Mouse (Mus musculus): ENCODE measurements around the gene Spg11.
"Not testable (repeated sequence)": the region's sequence is repeated elsewhere in the genome, so short reads cannot be mapped to it uniquely, and the experiment has no call there.

Spg11 gene

DNA sequence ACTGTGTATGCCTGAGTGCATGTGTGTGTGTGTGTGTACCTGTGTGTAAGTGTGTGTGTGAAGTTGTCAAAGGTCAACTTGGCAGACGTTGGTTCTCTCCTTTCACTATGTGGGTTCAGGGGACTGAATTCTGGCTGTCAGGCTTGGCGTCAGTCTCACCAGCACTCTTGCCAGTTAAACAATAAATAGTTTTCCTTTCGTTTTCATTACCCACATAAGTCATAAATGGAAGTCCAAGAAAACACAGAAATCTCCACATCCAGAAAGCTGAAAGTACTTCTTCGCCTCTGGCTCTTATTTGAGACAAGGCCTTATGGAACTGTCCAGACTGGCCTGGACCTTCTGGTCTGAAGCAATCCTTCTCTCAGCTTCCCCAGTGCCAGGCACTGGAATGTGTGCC is 27.6 kb upstream of the Spg11 start:
- no peak for DNase-seq (ENCODE audit: low spot score)

DNA sequence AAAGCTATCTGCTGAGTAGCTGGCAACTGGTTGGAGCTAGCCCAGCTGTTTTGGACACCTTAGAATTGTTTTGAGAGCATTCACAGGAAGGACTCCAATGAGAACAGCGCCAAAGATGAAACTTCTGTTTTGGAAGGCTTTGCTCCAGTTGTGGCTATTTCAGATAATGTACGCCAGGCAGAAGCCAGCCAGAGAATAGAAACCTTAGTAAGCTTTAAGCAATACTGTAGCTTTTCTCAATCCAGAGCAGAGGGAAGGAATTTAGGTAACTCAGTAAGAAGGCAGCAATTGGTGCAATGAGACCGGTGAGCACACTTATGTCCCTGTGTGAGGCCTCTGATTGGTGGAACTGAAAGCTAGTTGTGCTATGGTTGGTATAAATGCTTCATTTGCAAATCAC is 24.9 kb upstream of the Spg11 start:
- no peak for DNase-seq (ENCODE audit: low spot score)

DNA sequence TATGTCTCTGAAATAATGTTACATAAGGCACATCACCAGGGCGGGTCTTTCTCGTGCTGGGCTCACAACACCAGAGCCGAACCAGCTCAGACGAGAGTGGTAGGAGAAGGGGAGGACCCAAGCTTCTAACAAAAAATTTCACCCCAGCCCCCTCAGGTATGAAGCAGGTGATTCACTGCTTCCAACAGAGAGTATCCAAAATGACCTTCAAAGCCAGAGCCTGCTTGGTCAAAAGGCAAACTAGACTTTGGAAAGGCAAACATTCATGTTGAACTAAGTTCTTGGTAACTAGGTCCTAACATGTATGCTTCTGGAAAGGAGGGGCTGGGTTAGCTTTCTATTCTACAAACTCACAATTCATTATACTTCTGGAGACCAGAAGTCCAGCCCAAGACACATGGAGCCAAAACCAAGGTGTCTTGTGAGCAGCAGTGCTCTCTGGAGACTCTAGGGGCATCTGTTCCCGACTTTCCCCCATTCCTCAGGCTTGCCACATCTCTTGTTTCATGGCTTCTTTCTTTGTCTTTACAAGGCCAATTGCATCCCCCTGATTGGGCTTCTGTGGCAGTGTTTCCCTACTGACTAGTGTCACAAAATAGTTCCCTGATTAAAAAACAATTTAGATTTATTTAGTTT is 23.3 kb upstream of the Spg11 start:
- no peak for DNase-seq (ENCODE audit: low spot score)

DNA sequence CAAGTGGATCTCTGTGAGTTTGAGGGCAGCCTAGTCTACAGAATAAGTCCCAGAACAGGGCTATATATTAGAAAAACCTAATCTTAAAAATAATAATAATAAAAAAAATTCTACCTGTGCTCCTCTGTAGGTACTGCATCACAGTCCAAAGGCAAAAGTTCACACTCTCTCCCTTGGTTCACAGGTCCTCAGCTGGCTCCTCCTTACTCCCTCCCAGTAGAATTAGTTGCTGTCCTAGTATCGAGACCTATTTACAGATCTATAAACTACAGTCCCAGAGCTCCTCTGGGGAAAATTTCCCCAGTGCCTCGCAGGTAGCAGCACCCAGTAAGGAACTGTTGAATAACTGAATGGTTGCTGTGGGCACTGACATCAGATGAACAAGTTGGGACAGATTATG is 22.6 kb upstream of the Spg11 start:
- no peak for DNase-seq (ENCODE audit: low spot score)

DNA sequence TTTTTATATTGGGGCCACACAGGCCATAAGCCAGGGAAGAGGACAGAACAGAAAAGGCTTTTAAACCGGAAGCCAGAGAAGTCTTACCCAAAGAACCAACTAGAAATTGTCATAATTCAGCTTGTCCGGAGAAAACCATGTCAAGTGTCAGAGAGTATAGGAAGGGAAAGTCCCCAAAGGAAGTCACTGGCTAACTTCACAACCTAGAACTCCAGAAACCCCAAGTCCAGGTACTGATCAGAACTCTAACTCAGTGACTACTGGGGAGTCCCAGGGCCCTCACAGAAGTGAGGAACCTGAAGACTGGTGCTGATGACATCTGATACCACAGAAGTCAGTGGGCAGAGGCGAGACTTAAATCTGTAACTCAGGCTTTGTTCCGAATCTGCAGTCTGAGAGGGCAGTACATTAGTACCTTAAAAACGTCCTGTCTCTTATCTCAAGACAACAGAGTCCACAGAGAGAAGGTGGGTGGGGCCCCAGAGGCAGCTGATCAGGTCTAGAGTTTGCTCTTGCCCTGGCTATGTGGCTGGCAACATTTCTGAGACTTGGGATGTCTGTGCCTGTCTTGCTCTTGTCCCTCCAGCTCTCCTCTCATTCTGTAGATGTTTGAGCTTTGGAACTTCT is 19.8 kb upstream of the Spg11 start:
- peak; percentile 84 for DNase-seq (ENCODE audit: low spot score)

DNA sequence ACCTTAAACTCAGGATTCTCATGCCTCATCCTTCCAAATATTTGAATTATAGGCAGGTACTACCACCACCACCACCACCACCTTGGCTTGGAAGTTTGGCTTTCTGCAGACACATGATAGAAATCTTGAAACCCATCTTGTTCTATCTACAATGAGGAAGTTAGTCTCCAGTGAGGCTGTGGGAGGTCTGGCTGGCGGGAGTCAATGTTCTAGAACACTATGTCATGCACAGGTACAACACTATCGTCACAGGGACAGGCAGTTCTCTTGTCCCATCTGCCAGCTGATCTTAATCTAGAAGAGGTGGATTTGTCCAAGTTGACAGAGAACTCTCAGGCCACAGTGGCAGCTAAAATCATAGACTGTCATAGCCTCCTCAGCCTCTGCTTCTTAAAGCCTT is 14.4 kb upstream of the Spg11 start:
- no peak for DNase-seq (ENCODE audit: low spot score)

DNA sequence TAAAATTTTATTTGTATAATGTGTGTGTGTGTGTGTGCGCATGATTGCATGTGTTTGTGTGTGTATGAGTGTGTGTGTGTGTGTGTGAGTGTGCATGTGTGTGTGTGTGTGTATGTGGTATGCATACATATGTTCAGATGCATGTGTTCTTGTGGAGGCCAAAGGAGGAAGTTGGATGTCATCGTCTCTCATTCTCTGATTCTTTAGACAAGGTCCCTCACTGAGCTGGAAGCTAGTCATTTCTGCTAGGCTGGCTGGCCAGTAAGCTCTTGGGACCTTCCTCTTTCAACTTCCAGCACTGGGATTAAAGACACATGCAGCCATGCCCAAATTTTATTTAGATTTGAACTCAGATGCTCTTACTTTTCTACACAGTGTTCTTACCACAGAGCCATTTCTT is 13.9 kb upstream of the Spg11 start:
- DNase-seq (ENCODE audit: low spot score) = no peak

DNA sequence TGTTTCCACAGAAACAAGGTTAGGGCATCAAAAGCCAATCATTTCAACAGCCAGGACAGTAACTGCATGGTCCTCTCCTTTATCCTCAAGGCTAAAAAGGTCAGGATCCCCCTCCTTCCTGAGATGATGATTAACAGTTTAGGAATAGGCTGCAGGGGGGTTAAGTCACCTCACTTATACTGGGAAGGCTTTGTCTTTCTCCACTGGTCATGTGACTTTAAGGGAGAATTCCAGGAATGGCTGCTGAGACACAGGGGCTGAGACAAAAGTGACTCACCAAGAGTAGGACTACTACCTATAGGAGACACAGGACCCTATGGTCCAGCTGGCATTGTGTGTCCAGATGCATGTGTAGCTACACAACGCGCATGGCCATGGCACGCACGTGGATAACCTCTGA is 9.4 kb upstream of the Spg11 start:
- no peak for DNase-seq (ENCODE audit: low spot score)

DNA sequence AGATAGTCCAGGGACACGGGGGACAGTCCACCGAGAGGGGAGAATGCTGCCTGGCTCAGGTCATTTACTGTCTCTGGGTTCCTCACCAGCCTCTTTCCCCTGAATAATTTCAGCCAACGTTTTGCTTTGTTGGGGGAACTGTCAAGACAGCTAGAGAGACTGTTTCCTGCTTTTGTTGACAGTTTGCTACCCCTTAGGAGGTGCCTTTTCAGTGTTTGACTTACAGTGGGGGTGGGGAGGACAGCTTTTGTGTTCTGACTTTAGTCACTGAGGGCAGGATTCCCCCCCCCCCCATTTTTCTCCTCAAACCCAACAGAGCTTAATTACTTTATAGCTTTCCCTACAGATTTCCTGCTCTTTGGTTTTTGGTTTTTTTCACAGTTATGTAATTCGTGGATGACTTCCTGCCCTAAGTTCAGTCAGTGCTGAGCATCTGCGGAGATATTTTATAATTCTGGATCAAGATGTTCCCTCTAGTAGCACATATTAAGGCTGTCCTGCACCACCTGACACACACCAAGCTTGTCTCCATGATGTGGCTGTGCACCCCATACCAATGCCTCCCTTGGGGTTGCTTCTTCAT is 8.7 kb upstream of the Spg11 start:
- DNase-seq (ENCODE audit: low spot score) = no peak

DNA sequence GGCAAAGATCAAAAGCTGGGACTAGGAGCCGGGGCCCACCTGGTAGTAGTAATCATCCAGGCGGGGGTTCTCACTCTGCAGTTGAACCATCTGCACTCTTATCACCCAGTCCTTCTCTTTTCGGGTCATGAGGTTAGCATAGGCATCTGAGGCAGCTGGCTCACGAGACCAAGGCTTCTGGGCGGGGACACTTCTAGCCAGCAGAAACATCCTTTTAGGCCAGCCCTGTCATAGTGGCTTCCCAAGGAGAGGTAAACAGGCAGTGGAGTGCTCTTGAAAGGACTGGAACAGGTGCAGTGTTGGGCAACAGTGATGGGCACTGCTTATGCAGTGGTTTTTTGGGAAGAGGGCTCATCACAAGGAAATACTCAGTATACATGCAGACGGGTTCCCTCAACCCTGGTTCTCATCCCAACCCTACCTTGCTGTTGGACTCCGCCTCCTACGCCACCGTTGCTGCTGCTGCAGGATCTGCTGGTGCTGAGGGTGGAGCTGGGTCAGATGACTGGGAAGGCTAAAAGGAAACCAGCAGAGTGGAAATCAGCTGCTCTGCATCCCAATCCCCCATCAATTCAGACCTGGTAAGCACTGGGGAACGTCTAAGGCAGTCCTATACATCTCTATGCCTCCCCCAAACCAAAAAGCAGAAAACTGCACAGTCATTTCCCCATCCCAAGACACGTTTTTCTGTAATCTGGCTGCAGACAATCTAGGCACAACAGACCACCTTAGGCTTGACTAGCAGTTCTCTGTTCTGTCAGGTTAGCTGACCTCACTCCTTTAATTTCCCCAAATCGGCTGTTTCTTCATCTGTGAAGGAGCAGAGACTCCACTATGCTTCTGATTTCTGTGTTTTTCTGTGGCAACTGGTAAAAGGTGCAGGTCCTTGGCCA is 7.7 kb upstream of the Spg11 start:
- no peak for DNase-seq (ENCODE audit: low spot score)

DNA sequence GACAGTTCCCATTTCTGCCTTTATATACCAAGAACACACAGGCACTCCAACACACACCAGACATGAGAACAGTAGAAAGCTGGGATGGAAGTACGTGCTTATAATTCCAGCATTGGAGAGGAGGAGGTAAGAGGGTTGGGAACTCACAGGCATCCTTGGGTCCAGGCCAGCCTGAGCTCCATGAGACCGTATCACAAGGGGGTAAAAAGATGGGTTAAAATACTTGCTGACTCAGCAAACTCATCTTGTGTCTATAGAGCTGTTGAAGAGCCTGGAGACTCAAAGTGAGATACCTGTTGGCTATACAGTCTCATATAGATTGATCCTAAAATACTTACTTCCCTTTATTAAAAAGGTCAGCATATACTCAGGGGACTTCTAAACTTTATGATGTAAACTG is 1.3 kb downstream of the Spg11 start:
- no peak for DNase-seq (ENCODE audit: low spot score)

DNA sequence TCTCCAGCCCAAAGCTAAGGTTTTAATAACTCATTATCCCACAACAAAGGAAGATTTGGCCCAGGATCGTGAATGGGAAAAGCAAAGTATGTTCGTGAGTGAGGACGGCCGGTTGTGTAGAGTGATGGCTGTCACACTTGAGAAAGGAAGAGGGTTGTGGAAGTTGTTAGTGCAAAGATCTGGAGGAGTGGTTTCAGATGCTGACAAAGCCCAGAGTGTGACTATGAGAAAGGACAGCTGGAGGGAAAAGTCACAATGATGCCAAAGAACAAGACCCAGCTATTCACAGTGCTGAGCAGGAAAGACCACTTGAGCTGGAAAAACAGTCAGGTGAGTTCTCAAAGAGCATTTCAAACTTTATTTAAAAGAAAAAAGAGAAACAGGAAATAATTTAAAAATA is 8.5 kb downstream of the Spg11 start:
- no peak for DNase-seq (ENCODE audit: low spot score)

DNA sequence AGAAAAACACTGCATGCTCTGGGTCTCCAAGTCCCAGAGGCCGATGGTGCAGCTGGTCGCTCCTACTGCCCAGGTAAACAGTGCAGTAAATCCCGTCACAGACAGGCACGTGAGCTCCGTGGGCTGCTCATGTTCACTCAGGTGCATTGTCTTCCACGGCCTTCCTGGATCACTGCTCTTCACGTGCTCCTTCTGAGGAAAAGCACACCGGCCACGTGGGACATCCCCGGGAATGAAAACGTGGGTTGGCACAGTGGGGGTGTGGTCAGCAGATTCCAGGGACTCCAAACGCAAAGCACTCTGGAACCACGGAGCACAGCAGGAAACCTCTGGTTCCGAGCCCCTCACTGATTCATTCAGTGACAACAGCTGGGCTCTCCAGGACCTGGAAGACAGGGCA is 10.1 kb downstream of the Spg11 start:
- no peak for DNase-seq (ENCODE audit: low spot score)

DNA sequence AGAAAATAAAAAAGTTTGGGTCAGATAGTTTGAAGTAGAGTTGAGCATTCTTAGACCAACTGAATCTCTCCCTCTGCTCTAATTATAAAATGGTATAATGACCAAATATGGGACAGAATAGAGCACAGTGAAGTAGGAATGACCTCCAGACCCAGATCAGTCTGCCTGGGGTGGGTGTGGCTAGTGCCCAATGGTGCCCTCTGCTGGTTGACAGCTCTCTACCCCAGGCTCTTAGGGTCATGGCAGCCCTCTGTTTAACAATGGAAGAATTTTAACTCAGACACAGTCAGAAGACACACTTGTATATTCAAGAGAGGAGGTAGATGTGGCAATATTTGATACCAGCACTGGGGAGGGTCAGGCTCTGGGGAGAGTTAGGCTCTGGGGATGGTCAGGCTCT is 16.1 kb downstream of the Spg11 start:
- peak; percentile 27 for DNase-seq (ENCODE audit: low spot score)

DNA sequence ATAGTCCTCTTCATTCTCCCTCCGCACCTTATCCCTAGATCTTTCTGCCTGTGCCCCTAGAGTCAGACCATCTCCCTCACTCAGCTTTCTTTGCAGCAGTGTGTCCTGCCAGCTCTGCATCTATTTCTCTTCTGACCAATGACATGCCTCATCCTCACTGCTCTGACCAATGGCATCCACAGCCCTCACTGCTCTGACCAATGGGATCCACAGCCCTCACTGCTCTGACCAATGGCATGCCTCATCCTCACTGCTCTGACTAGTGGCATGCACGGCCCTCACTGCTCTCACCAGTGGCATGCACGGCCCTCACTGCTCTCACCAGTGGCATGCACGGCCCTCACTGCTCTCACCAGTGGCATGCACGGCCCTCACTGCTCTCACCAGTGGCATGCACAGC is 20.5 kb downstream of the Spg11 start:
- not testable (repeated sequence) for DNase-seq (ENCODE audit: low spot score)

DNA sequence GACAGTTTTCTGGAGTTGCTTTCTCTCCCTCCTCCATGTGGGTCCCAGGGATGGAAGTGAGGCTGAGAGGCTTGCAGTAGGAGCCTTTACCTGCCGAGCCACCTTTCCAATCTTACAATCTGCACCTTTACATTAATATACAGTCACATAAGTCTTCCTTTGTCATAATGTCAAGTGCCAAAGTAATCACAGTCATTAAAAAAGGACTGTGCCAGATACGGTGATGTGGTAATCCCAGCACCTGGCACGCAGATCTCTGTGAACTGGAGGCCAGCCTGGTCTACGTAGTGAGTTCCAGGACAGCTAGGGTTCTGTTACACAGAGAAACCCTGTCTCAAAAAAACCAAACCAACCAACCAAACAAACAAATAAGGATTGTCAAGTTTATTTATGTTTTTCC is 24.3 kb downstream of the Spg11 start:
- DNase-seq (ENCODE audit: low spot score) = no peak

DNA sequence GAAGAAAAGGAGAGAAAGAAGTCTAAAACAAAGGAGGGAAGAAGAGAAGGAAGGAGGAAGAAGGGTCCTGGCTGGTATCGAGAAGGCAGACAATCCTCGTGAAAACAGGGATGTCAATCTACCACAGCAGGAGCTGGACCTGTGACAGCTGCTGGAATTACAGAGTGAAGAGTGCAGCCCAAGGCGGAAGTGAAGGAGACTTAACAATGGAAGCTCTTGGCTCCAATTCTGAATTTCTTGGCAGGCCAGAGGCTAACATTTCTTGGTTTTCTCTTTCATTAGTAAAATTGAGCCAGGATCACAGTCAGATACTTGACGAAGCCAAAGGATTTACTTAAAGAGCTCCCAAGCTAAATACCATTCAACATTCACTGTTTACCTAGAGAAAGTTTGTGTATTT is 31.7 kb downstream of the Spg11 start:
- no peak for DNase-seq (ENCODE audit: low spot score)

DNA sequence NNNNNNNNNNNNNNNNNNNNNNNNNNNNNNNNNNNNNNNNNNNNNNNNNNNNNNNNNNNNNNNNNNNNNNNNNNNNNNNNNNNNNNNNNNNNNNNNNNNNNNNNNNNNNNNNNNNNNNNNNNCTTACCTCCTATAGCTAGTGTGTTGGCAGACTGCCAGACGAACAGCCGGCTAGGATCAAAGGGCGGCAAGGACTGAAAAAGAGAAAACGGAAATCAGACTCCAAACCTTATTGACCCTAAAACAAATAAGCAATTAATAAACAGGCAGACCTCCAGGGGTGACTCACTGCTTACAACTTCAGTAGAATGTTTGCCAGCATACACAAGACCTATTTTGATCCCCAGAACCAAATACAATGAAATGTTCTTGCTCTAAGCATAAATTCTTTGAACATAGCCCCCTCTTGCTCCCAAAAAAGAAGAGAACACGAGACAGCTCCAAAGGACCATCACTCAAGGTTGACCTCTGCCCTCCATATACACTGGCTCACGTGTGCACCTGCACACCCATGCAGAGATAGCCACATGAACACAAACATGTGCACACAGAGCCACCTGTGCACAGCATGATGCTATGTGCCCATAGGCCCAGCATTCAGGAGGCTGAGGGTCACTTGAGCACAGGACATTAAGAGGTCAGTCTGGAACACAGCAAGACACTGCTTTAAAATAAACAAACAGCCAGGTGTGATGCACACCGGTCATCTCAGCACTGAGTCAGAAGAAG is 36.3 kb downstream of the Spg11 start:
- DNase-seq (ENCODE audit: low spot score) = no peak

DNA sequence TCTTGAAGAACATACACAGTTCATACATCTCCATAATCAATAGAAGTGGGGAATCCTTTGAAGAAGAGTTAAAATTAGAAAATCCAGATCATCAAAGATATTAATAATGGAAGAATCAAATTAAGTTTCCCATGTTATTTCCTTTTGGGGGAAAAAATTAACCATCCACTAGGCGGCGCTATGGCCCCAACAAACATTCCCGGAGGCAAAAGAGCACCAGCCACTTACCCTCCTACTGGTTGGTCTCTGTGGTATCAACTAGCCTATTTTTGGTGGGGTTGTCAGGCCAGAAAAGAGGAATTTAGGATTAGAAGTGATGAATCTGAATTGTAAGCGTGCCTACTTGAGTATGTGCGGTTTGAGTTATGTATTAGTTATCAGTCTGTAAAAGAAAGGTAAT is 48.3 kb downstream of the Spg11 start:
- DNase-seq (ENCODE audit: low spot score) = peak; percentile 67

DNA sequence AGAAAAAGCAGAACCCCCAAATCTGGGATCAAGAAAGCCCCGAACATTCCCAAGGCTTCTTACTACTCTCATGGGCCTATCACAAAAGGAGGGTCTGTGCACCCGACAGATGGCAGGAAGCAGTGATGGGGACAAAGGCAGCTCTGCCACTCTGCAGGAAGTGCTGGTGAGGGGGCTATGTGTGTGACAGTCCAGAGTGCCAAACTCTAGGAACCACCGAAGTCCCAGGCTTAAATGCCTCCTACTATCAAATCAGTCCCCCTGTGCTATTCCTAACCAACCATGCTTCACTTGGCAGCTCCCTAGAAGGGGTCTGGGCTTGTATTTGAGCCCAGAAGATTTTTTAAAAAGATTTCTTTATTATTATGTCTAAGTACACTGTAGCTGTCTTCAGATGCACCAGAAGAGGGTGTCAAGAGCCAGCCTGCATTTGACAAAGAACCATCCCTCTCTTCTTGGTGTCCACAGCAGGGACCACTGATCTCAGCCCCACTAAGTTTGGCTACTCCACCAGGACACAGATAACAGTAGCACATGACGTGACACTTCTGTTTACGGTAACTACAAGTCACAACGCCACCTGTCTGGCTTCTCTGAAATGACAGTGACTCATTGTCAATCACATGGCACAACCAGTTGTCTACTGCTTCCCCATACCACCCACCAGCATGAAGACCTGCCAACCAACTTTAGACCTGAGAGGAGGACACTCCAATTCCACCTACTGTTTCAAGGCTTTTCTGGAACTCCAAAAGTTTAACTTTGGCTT is 48.9 kb downstream of the Spg11 start:
- DNase-seq (ENCODE audit: low spot score) = no peak

DNA sequence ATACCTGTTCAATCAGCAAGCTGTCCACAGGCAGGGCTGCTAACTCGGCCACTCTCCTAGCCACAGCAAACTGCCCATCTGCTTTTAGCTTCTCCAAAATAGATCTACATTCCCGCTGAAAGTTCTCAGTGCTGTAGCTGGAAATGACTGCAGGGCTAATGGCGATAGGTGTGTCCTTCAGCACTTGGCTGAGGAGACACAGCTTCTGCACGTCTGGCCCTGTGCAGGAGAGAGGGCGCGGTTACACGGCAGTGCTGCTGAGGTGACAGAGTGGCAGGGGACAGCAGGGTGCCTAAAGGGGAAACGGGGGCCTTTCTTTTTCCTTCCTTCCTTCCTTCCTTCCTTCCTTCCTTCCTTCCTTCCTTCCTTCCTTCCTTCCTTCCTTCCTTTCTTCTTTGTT is 51.9 kb downstream of the Spg11 start:
- DNase-seq (ENCODE audit: low spot score) = no peak
